Mouse (Mus musculus) cerebellum, adult 2 months (tissue): ENCODE data around the gene Gm28036. TPM values are rescaled to one million over a fixed set of nuclear protein-coding genes. Genes with fewer than 3 reads are reported as not detected.

ENCODE experiments used
- DNase-seq, 2 experiments: peaks; one replicate each; pipeline ENCODE4 v3.0.0; 2021
- H3K27ac ChIP-seq: fragments of 200-500 bp; 2 replicates; pipeline ENCODE4 v1.5.1; 2012; ENCODE audit warnings: low read length, control low read depth, inconsistent platforms; ENCODE audit not compliant: insufficient read depth
- H3K27me3 ChIP-seq: fragments of 200-500 bp; 2 replicates; pipeline ENCODE4 v1.6.1; 2012; ENCODE audit warnings: inconsistent platforms, mild to moderate bottlenecking, low read length, moderate library complexity; ENCODE audit not compliant: control insufficient read depth, insufficient read depth
- H3K4me1 ChIP-seq: fragments of 200-500 bp; 2 replicates; pipeline ENCODE4 v1.6.1; 2011; ENCODE audit warnings: low read length; ENCODE audit not compliant: control insufficient read depth, insufficient read depth
- H3K4me3 ChIP-seq: fragments of 200-500 bp; replicated peaks from 2 replicates; pipeline ENCODE3; 2011; ENCODE audit warnings: mild to moderate bottlenecking, low read depth, low read length, control low read depth; ENCODE audit not compliant: insufficient read depth
- CTCF ChIP-seq: fragments of 200-500 bp; IDR thresholded peaks from 2 replicates; pipeline ENCODE4 v1.5.1; 2011; ENCODE audit warnings: low read depth, mild to moderate bottlenecking, control low read depth, low read length, moderate library complexity, borderline replicate concordance; ENCODE audit not compliant: insufficient read depth
- POLR2A ChIP-seq: fragments of 200-500 bp; IDR thresholded peaks from 2 replicates; pipeline ENCODE4 v1.6.1; 2011; ENCODE audit warnings: low read length, control low read depth, borderline replicate concordance; ENCODE audit not compliant: insufficient read depth
- WGBS: fragments of 180-500 bp; shearing (Covaris S2); methylation state at CpG from one replicate; pipeline ENCODE4 v1.1.7; 2018; 5-methylcytosine and 5-hydroxymethylcytosine counted together
- polyA plus RNA-seq: library from polyadenylated mRNA; depleted of rRNA; stranded (reverse); fragments of >200 nt; gene quantifications from 2 replicates; pipeline ENCODE4 v1.2.3, GENCODE M21; 2012; rRNA removed

Gene Gm28036
- polyA plus RNA-seq, 1 experiment = 5.7 TPM

DNA sequence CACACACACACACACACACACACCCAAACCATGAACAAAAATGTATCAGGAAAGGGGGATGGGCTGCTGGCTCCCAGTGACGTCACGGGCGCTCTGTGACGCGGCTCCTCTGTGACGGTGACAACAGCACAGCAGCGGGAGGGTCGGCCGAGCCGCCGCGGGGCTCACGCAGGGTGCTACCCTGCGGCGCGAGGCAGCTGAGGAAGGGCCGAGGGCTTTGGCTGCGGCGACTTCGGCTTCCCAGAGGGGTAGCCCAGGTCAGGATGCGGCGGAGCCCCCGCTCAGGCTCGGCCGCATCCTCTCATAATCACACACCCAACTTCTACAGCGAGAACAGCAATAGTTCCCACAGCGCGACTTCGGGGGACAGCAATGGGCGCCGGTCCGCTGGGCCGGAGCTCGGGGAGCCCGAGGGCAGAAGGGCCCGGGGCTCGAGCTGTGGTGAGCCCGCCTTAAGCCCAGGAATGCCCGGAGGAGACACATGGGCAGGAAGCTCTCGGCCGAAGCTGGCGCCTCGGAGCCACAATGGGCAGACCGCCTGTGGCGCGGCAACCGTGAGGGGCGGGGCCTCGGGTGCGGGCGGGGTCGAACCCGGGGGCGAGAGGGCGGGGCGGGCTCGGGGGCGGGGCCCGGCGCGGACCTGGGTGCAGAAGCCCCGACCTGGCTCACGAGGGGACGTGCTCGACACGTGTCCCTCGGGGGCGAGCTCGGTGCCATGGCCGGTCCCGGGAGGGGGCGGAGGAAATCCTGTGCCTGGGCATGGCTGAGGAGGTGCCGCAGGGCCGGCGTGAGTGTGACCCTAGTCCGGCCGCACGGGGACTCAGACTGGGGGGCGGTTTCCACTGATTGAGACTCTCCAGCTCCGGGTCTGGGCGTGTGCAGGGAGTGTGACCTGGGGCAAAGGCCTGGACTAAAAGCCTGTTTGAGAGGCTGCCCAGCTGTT is 61.5 kb downstream of the Gm28036 start, which contains the start of gene Spag4:
Spag4 (plus strand) TSS at position 77 of the 943 bp plus-strand sequence.
- under 1% methylated on average over 81 of the region's 81 CpGs for WGBS
- Histone ChIP-seq H3K27ac (0 out of 2 replicates have a peak within 1 kb of the TSS, but pooled peaks have one; percentile 2), H3K4me3 (peak within 1 kb of the TSS; percentile 57), H3K27me3 (no peaks in the 10 kb centered on the region; the same call in 1 of the 2 replicates), H3K4me1 (peaks cover 11% of the 10 kb centered on the region)
- DNase-seq = peak; percentile 64 to 75
- TF ChIP-seq POLR2A (no peak), CTCF (no peak)

GRCm38 (mm10) chr2:156052816-156053215 is 74.1 kb downstream of the Gm28036 start, which contains the start of gene Fer1l4:
Gene Fer1l4 (minus strand): TSS chr2:156052947.
- no peaks in the 10 kb centered on the region for H3K27me3 ChIP-seq
- no peak for DNase-seq
- H3K4me3 ChIP-seq = no peak within 1 kb of the TSS
- TF ChIP-seq CTCF = no peak
- TF ChIP-seq POLR2A = no peak
- H3K4me1 ChIP-seq = no peaks in the 10 kb centered on the region
- 84% methylated on average over 9 of the region's 9 CpGs for WGBS
- H3K27ac ChIP-seq = no peak within 1 kb of the TSS

DNA sequence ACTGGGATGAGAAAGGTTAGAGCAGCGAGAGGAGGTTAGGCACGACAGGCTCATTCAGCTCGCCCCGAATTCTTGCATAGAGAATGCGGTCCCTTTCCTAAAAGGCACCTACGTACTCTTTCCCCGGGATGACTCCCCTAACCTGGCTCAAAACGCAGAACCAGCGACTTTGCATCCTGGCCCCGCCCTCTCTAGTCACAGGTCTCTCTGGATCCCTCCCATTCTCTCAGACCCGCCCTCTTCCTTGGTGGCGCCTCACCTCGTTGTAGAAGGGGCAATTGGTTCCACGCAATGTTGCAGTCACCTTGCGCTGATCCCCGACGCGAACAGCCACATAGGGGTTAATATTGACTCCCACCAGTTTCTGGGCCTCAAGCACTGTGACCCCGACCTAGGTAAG is 79.0 kb downstream of the Gm28036 start:
- TF ChIP-seq CTCF (no peak), POLR2A (no peak)
- 19% methylated on average over 19 of the region's 19 CpGs for WGBS

DNA sequence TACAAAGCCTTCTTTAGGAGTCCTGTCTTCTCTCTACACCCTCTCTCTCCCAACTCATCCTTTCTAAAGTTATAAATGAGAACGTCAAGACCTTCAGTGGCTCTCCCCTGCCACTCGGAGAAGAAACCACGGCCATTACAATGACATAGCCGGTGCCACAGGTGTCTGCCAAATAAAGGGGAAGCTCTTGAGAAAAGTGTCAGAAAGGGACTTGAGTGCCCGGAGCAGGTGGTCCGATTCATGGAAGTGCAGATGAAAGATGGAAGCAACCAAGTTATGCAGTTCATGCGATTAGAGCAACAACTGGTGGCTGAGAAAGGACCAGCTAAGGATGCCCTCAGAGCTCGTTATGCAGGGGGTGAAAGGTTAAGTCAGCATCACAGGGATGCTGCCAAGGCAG is 84.0 kb downstream of the Gm28036 start:
- DNase-seq = no peak

More for the DNA sequence above, 79.0 kb downstream of the Gm28036 start:
- Histone ChIP-seq H3K4me3 (no peak overlapping the region), H3K27me3 (no peaks in the 10 kb centered on the region), H3K27ac (no peak overlapping the region), H3K4me1 (no peaks in the 10 kb centered on the region)
- no peak for DNase-seq

DNA sequence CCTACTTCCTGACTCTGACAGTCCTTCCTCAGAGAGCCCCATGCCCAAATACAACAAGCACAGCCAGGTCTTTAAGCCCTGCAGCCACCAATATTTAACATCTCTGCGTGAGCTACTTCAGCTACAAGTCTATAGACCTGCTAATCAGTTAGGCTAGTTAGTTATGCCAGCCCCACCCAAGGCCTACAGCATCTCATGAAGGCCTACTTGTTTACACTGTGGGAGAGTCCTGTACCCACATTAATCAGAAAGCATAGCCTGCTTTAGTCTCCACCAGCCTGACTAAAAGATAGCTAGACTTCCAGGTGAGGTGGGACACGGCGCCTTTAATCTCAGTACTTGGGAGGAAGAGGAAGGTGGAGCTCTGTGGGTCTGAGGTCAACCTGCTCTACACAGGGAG is 87.5 kb downstream of the Gm28036 start:
- no peak for DNase-seq
- no peaks in the 10 kb centered on the region for H3K4me1 ChIP-seq
- no peak for TF ChIP-seq POLR2A
- no peak for TF ChIP-seq CTCF
- H3K27ac ChIP-seq = no peak overlapping the region
- H3K27me3 ChIP-seq = no peaks in the 10 kb centered on the region
- 94% methylated on average over 3 of the region's 3 CpGs for WGBS
- H3K4me3 ChIP-seq = no peak overlapping the region

More for the DNA sequence above, 84.0 kb downstream of the Gm28036 start:
- H3K4me3 ChIP-seq = no peak overlapping the region
- no peaks in the 10 kb centered on the region for H3K4me1 ChIP-seq
- no peak overlapping the region for H3K27ac ChIP-seq
- WGBS = 82% methylated on average over 8 of the region's 8 CpGs
- H3K27me3 ChIP-seq = no peaks in the 10 kb centered on the region
- TF ChIP-seq POLR2A (no peak), CTCF (no peak)

DNA sequence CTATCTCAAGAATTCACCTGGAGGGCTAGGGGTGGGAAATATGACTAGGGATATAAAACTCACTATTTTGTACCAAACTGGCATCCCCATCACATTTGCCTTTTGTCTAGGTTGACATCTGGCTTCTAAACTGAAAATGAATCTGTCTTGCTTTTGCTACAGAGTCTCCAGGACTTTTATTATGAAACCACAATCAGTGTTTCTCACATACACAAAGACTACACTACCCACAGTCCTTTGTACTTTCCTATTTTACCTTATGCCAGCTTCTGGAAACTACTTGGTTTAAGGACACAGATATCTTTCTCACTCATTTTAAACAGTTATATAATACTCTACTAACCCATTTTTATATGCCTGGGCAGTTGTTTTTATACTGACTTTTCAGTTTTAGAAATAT is 101.4 kb downstream of the Gm28036 start:
- H3K4me1 ChIP-seq = no peaks in the 10 kb centered on the region
- H3K4me3 ChIP-seq = no peak overlapping the region
- H3K27me3 ChIP-seq = no peaks in the 10 kb centered on the region
- DNase-seq = no peak
- no peak for TF ChIP-seq POLR2A
- TF ChIP-seq CTCF = no peak
- H3K27ac ChIP-seq = no peak overlapping the region

Other genes starting within 250 kb of the Gm28036 start
- 95.8 and 102 TPM in 2 replicates for gene Uqcc1, start 196.8 kb downstream of the Gm28036 start, polyA plus RNA-seq
- gene Gm15557, start 186.4 kb downstream of the Gm28036 start, polyA plus RNA-seq = not detected in 2 replicates
- 0.14 and 0.21 TPM in 2 replicates for gene Gdf5, start 181.7 kb downstream of the Gm28036 start, polyA plus RNA-seq
- 20.7 and 21.2 TPM in 2 replicates for gene Cep250, start 170.6 kb downstream of the Gm28036 start, polyA plus RNA-seq
- 3.7 and 4.2 TPM in 2 replicates for gene 6430550D23Rik, start 119.1 kb downstream of the Gm28036 start, polyA plus RNA-seq
- gene Ergic3, start 119.0 kb downstream of the Gm28036 start, polyA plus RNA-seq = 316 and 328 TPM in 2 replicates
- gene Fer1l4, start 74.1 kb downstream of the Gm28036 start, polyA plus RNA-seq = 0.23 TPM in 1 of 2 replicates, not detected in the other
- 5.4 and 6.1 TPM in 2 replicates for gene Spag4, start 61.9 kb downstream of the Gm28036 start, polyA plus RNA-seq
- gene Cpne1, start 15.1 kb downstream of the Gm28036 start, polyA plus RNA-seq = 50.9 and 54.3 TPM in 2 replicates
- gene Rbm12, start 15.1 kb downstream of the Gm28036 start, polyA plus RNA-seq = 9.2 and 12.6 TPM in 2 replicates
- 245 and 250 TPM in 2 replicates for gene Romo1, start 16.9 kb upstream of the Gm28036 start, polyA plus RNA-seq
- 67.5 and 71.7 TPM in 2 replicates for gene Nfs1, start 17.1 kb upstream of the Gm28036 start, polyA plus RNA-seq
- gene Rbm39, start 53.1 kb upstream of the Gm28036 start, polyA plus RNA-seq = 144 and 145 TPM in 2 replicates
- gene Phf20, start 69.4 kb upstream of the Gm28036 start, polyA plus RNA-seq = 44.6 and 48.3 TPM in 2 replicates
- 9.5 and 9.7 TPM in 2 replicates for gene Cnbd2, start 185.2 kb upstream of the Gm28036 start, polyA plus RNA-seq
- 80.6 and 82.5 TPM in 2 replicates for gene Scand1, start 185.6 kb upstream of the Gm28036 start, polyA plus RNA-seq